Mouse (Mus musculus): ENCODE results near the gene Dna2. TPM values are rescaled to one million over a fixed set of nuclear protein-coding genes. Genes with fewer than 3 reads are reported as not detected.

The Dna2 gene
- total and polyA plus RNA-seq, 3 experiments: 0.29 to 0.84 (median 0.68) TPM

DNA sequence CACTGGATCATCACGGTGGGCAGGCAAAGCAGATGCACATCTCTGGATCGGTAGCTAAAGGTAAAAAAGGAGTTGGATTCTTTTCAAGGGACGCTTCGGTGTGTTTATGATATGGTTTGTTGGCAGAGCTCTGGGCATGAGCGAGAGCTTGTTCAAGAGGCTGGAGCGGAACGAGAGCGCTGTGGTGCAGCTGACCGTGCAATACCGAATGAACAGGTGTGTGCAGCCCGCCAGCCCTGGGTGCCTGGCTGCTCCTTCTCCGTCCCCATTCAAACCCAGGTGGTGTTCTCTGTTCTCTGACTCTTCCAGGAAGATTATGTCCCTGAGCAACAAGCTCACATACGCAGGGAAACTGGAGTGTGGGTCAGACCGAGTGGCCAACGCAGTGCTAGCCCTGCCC lies 19.5 kb downstream of the Dna2 start:
- no peaks in the 10 kb centered on the region for H3K36me3 ChIP-seq (ENCODE audit: control insufficient read depth, insufficient read depth, low read length)

DNA sequence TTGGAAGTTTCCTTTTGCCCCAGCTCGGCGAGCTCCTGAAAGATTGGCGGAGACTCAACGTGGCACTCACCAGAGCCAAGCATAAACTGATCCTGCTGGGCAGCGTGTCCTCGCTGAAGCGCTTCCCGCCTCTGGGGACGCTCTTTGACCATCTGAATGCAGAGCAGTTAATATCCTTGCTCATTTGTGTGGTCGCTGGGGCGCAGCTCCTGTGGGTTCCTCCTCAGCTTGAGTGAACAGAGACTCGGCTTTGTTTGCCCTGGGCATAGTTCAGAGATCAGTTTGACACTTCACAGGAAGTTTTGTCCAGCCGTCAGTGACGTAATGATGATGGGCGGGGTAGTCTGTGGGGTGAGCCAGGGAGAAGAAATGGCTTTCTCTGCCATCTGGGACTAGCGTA lies 25.0 kb downstream of the Dna2 start:
- H3K27ac ChIP-seq: no peak overlapping the region
- H3K79me2 ChIP-seq (replicated peaks; ENCODE audit: control insufficient read depth, insufficient read depth, low read length): no peaks in the 10 kb centered on the region
- no peak for DNase-seq
- 78% methylated on average over 16 of the region's 16 CpGs for WGBS
- H3K4me3 ChIP-seq: no peak overlapping the region
- H3K36me3 ChIP-seq (ENCODE audit: control insufficient read depth, insufficient read depth, low read length): no peaks in the 10 kb centered on the region
- H3K27me3 ChIP-seq (ENCODE audit: control insufficient read depth, insufficient read depth, low read length): no peaks in the 10 kb centered on the region
- no peaks in the 10 kb centered on the region for H3K4me1 ChIP-seq (ENCODE audit: control insufficient read depth, insufficient read depth, low read length)
- no peak overlapping the region for H3K9ac ChIP-seq (ENCODE audit: low read depth, low read length)
- intact Hi-C loops (cut with DNase I): no loop called here
- TF ChIP-seq POLR2A (IDR thresholded peaks at IDR 0.05; ENCODE audit: insufficient read depth, low read depth, low read length) (no peak), EP300 (IDR thresholded peaks at IDR 0.05; ENCODE audit: insufficient read depth, low read depth, low read length) (no peak), CTCF (IDR thresholded peaks at IDR 0.05) (no peak)

More for the DNA sequence above, 19.5 kb downstream of the Dna2 start:
- H3K27me3 ChIP-seq (ENCODE audit: control insufficient read depth, insufficient read depth, low read length): no peaks in the 10 kb centered on the region
- intact Hi-C loops (cut with DNase I): no loop called here
- H3K9ac ChIP-seq (ENCODE audit: low read depth, low read length): no peak overlapping the region
- no peak for TF ChIP-seq CTCF (IDR thresholded peaks at IDR 0.05)
- TF ChIP-seq EP300 (IDR thresholded peaks at IDR 0.05; ENCODE audit: insufficient read depth, low read depth, low read length): no peak
- TF ChIP-seq POLR2A (IDR thresholded peaks at IDR 0.05; ENCODE audit: insufficient read depth, low read depth, low read length): no peak
- DNase-seq: no peak
- no peak overlapping the region for H3K27ac ChIP-seq
- no peak overlapping the region for H3K4me3 ChIP-seq
- H3K79me2 ChIP-seq (replicated peaks; ENCODE audit: control insufficient read depth, insufficient read depth, low read length): no peaks in the 10 kb centered on the region
- WGBS: 96% methylated on average over 15 of the region's 15 CpGs
- no peaks in the 10 kb centered on the region for H3K4me1 ChIP-seq (ENCODE audit: control insufficient read depth, insufficient read depth, low read length)

DNA sequence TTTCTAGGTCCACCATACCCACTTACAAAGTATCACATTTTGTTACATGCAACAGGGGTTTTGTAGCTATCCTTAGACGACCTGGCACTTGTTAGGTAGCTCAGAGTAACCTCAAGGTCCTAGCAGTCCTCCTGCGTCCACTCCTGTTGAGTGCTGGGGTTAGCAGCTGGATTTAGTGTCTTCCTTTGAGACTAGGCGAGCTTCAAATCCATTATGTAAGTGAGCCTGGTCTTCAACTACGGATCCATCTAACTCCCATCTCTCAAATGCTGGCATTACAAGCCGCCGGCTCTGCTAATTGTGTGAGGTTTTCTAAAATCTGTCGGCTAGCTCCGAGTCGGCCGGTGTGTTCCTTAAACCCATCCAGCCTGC lies 32.8 kb downstream of the Dna2 start:
- Histone ChIP-seq H3K36me3 (ENCODE audit: control insufficient read depth, insufficient read depth, low read length) (no peaks in the 10 kb centered on the region), H3K27ac (peak overlapping the region; percentile 87; the same call in 1 of the 2 replicates), H3K27me3 (ENCODE audit: control insufficient read depth, insufficient read depth, low read length) (no peaks in the 10 kb centered on the region), H3K9ac (ENCODE audit: low read depth, low read length) (peak overlapping the region; percentile 55), H3K4me3 (peak overlapping the region; percentile 92), H3K4me1 (ENCODE audit: control insufficient read depth, insufficient read depth, low read length) (peaks cover 2% of the 10 kb centered on the region), H3K79me2 (replicated peaks; ENCODE audit: control insufficient read depth, insufficient read depth, low read length) (no peaks in the 10 kb centered on the region)
- DNase-seq: no peak
- TF ChIP-seq CTCF (IDR thresholded peaks at IDR 0.05) (no peak), EP300 (IDR thresholded peaks at IDR 0.05; ENCODE audit: insufficient read depth, low read depth, low read length) (no peak), POLR2A (IDR thresholded peaks at IDR 0.05; ENCODE audit: insufficient read depth, low read depth, low read length) (no peak)
- WGBS: 17% methylated on average over 10 of the region's 10 CpGs
- intact Hi-C loops (cut with DNase I): loop anchor here (1.0 to 5.0 kb wide), 4 partner anchors 33 to 112 kb away; no protein-coding TSS in a partner anchor

DNA sequence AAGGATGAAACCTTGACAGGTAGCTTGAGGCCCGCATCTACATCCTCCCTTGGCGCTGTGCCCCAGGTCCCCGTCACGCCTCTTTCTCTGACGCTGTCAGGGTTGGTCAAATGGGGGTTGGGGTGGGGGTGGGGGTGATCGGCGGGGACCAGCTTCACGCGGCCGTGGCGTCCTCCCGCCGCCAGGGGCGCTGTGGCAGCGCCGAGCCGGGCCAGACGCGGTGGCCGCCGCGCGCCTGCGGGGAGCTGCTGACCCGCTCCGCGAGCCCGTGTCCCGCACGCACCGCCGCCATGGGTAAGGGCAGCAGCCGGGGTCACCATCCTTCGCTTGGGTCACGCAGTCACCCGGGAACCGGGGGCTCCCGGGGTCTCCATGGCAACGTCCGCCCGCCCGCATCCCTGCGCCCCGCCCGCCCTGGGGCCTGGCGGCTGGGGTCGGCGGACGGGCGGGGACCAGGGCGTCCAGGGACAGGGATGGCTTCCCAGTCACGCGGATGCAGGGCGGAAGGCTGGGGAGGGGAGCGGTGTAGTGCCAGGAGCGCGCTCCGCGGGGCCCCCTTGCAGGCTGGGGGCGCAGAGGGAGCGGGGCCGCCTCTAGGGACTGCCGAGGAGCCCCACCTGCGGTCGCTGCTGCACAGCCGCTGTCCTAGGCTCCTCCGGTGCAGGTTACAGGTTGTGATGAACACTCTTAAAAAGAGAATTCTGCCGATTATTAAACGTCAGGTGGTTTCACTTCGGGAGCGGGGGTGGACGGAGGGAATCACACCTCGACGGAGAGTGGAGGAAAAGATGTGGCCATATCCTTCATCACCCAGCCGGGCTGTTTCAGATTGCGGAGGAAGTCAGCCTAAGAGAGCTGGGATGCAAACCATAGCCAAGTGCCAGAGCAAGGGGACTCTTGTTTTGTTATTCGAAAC lies 33.5 kb downstream of the Dna2 start, which contains the start of gene Rufy2:
Rufy2 (plus strand) TSS at position 185 of the 916 bp plus-strand sequence.
- Histone ChIP-seq H3K79me2 (replicated peaks; ENCODE audit: control insufficient read depth, insufficient read depth, low read length) (no peaks in the 10 kb centered on the region), H3K4me1 (ENCODE audit: control insufficient read depth, insufficient read depth, low read length) (peaks cover 2% of the 10 kb centered on the region), H3K4me3 (peak within 1 kb of the TSS; percentile 92), H3K9ac (ENCODE audit: low read depth, low read length) (peak within 1 kb of the TSS; percentile 94), H3K27ac (peak within 1 kb of the TSS; percentile 87), H3K27me3 (ENCODE audit: control insufficient read depth, insufficient read depth, low read length) (no peaks in the 10 kb centered on the region), H3K36me3 (ENCODE audit: control insufficient read depth, insufficient read depth, low read length) (no peaks in the 10 kb centered on the region)
- intact Hi-C loops (cut with DNase I): loop anchor here (1.0 to 5.0 kb wide), 4 partner anchors 34 to 113 kb away; no protein-coding TSS in a partner anchor
- WGBS: under 1% methylated on average over 77 of the region's 77 CpGs
- TF ChIP-seq POLR2A (IDR thresholded peaks at IDR 0.05; ENCODE audit: insufficient read depth, low read depth, low read length): 0 out of 2 replicates have a peak, but pooled peaks have one; percentile 16
- TF ChIP-seq CTCF (IDR thresholded peaks at IDR 0.05): peak; percentile 95
- TF ChIP-seq EP300 (IDR thresholded peaks at IDR 0.05; ENCODE audit: insufficient read depth, low read depth, low read length): no peak
- peak; percentile 88 to 91 for DNase-seq

DNA sequence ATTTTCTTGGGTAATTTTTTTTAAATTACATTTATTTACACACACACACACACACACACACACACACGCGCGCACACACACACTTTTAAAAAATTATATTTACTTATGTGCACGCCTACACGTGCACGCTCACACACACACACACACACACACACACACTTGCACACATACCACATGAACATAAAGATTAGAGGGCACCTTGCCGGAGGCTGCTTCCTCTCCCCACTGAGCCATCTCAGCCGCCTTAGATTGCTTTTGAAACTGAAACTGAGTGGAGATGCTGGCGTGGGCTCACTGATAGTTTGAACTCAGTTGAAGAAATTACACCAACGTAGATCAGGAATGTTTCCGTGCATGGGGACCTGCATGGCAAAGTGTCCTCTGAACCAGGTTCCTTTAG lies 37.2 kb downstream of the Dna2 start:
- H3K36me3 ChIP-seq (ENCODE audit: control insufficient read depth, insufficient read depth, low read length): no peaks in the 10 kb centered on the region
- no peak for TF ChIP-seq POLR2A (IDR thresholded peaks at IDR 0.05; ENCODE audit: insufficient read depth, low read depth, low read length)
- TF ChIP-seq EP300 (IDR thresholded peaks at IDR 0.05; ENCODE audit: insufficient read depth, low read depth, low read length): no peak
- no peak for TF ChIP-seq CTCF (IDR thresholded peaks at IDR 0.05)
- no peaks in the 10 kb centered on the region for H3K79me2 ChIP-seq (replicated peaks; ENCODE audit: control insufficient read depth, insufficient read depth, low read length)
- no peak overlapping the region for H3K9ac ChIP-seq (ENCODE audit: low read depth, low read length)
- no peak overlapping the region for H3K4me3 ChIP-seq
- no peak for DNase-seq
- peaks cover 2% of the 10 kb centered on the region for H3K4me1 ChIP-seq (ENCODE audit: control insufficient read depth, insufficient read depth, low read length)
- intact Hi-C loops (cut with DNase I): loop anchor here (5.0 kb wide), 2 partner anchors 83 to 117 kb away; no protein-coding TSS in a partner anchor
- H3K27me3 ChIP-seq (ENCODE audit: control insufficient read depth, insufficient read depth, low read length): no peaks in the 10 kb centered on the region
- 84% methylated on average over 11 of the region's 11 CpGs for WGBS
- H3K27ac ChIP-seq: no peak overlapping the region

DNA sequence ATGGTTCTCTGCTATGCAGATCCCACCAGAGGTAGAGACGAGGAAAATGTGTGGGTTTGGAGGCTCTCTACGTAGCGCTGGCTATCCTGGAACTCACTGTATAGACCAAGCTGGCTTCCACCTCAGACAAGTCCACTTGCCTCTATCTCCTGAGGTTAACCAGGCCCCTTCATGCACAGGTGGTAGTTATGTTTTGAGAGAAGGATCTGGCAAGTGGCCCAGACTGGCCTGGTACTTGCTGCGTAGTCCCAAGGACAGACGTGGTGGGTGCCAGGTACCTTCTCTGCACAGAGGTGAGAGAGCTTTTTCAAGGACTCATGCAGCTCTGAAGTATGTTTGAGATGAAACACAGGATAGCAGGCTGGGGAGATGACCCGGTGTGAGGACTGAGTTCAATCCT lies 37.7 kb downstream of the Dna2 start:
- no peak overlapping the region for H3K27ac ChIP-seq
- peak in 1 of 2 experiments; percentile 25 for DNase-seq
- no peak overlapping the region for H3K9ac ChIP-seq (ENCODE audit: low read depth, low read length)
- 65% methylated on average over 6 of the region's 6 CpGs for WGBS
- no peaks in the 10 kb centered on the region for H3K79me2 ChIP-seq (replicated peaks; ENCODE audit: control insufficient read depth, insufficient read depth, low read length)
- no peak overlapping the region for H3K4me3 ChIP-seq
- H3K27me3 ChIP-seq (ENCODE audit: control insufficient read depth, insufficient read depth, low read length): no peaks in the 10 kb centered on the region
- TF ChIP-seq CTCF (IDR thresholded peaks at IDR 0.05) (no peak), POLR2A (IDR thresholded peaks at IDR 0.05; ENCODE audit: insufficient read depth, low read depth, low read length) (no peak), EP300 (IDR thresholded peaks at IDR 0.05; ENCODE audit: insufficient read depth, low read depth, low read length) (no peak)
- intact Hi-C loops (cut with DNase I): loop anchor here (5.0 kb wide), 2 partner anchors 83 to 117 kb away; no protein-coding TSS in a partner anchor
- no peaks in the 10 kb centered on the region for H3K36me3 ChIP-seq (ENCODE audit: control insufficient read depth, insufficient read depth, low read length)
- H3K4me1 ChIP-seq (ENCODE audit: control insufficient read depth, insufficient read depth, low read length): peaks cover 2% of the 10 kb centered on the region
